Mouse (Mus musculus) thymus, adult 18-20 months (tissue): ENCODE data around the gene Car8.
"Not testable (repeated sequence)": the region's sequence is repeated elsewhere in the genome, so short reads cannot be mapped to it uniquely, and the experiment has no call there.

ENCODE experiments used
- DNase-seq, 2 experiments: peaks; one replicate each; pipeline ENCODE4 v3.0.0; 2022; ENCODE audit warnings: mixed read lengths in 2 of 2

Gene Car8

DNA sequence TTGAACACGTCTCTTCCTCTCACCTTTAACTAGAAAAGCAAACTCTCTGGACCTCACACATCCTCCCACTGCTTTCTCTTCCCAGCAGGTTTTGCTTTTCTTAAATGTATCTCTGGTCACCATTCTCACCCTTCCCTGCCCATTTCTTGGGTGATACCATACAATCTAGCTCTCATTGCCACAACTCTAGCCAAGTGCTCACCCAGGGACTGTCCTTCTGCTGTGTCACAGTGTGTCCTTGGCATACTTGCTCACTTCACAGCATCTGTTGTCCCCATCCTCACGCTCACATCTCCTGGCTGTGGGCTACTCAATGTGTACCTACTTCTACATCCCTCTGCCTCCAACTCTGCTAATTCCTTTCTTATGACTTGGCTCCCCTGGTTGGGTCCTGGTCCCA is 37.2 kb downstream of the Car8 start:
- DNase-seq = no peak

DNA sequence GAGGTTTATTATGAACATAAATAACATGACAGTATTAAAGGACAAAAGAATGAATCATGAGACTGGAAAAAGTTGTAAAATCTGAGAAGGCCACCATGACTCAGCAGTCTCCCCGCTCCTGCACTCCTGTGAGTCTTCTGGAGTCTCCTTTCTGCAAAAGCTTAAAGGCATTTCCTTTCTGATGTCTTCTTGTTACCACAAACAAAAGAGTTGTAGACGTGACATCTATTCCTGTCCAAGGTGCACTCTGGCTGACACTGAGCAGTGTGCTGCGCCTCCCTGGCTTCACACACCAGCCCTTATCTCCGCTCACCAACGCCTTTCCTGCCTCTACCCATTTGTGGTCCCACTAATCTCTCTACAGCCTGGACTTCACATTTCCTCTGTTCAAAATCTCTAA is 38.8 kb downstream of the Car8 start:
- DNase-seq = no peak

DNA sequence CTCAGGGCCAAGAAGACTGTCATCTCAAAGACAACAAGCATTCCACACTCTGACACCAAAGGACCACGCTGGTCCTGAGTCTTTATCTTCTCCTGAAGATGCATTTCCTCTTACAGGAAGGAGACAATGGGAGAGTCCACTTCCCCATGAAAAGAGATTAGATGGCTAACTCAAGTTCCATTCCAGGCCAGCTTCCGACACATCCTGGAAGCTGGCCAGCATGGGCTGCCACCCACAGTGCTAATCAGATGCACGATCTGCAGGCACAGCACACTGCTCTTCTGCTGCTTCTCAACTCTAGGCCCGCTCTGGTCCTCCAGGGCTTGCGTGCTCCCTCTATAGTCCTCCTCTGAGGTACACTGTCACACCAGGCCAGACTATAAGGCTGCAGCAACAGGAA is 40.8 kb downstream of the Car8 start:
- no peak for DNase-seq

DNA sequence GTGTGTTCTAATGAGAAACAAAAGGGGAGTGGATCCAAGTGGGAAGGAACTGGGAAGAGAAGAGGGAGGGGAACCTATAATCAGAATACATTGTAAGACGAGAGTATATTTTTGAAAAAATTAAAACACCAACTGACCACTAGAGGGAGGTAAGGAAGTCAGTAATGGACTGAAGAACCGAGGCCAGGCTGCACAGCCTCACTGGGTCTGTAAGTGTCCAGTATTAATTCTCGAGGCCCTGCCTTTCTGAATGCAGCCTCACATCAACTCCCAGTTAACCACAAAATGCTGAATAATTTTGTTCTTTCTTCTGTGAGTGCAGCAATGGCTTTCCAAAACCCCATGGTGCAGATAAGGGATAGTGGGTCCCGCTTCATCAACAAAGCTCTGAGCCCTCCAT is 48.4 kb downstream of the Car8 start:
- no peak for DNase-seq

DNA sequence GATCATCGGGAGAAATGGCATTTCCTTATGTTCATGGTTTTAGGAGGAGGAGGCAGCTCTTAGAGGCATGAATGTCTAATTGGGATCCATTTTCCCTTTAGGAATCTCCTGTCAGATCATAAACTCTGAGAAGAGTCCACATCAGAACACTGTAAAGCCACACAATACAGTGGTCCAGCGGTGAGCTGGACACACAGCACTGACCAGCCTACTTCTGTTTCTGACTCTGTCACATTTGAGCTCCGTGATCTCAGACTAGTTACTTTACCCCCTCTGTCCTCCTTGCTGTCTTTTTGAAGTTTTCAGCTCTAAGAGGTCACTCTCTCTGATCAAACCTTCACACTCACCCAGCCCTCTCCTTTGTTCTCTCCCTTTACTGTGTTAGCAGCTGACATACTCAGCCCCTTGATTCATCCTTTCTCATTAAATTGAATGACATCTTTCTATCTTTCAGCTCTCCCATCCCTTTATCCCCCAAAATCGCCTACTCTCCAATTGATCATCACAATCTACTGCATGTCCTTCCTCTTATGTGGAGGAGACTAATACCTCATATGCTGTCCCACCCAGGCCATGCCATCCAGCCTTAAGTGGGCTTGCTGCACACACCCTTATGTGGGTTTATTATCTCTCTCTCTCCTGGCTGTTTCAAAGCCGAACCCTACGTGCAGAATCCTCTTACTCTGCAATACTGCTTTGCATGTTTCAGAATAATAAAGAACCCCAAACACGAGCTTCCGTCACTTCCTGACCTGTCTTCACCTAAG is 51.7 kb downstream of the Car8 start:
- DNase-seq = no peak

DNA sequence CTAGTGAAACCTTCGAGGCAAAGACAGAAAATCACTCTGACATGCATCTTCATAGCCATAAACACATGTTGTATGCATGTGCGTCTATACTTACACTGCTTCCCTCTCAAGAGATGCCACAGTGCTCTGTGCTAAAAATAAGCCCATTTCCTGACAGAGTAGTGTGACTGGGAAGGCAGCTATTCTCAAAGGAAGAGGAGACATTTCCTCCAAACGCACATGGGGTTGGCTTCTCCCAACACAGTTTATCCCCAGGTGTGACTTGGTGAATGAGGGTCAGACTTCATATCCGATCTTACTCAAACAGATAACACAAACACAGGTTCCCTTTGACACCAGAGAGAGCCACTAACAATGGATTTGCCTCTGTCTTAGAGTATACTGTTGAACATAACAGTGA is 58.3 kb downstream of the Car8 start:
- no peak for DNase-seq

DNA sequence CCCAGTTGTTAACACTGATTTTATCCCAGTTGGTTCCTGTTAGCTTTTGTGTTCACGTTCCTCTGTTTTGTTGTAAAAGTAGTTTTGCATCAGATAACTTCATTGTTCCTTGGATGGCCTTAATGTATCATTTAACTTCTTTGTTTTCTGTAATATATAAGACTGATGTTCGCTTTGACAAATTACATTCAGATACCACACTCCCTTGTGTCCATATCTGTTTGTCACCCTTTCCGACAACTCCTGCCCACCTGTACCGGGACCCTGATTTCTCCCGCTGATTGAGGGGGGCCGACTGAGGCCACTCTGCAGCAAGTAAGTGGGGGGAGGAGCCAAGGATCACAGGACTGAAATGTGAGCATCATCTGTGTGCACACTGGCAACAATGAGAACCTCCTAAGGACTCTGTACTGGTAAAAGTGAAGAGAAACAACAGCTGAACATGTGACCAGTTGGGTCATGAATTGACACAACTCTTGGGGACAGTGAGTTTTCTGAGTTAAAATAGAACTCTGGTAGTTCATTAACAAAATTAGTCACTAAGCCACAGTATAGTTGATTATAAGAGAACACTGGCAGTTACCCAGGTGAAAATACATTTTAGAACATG is 84.1 kb downstream of the Car8 start:
- DNase-seq = no peak

DNA sequence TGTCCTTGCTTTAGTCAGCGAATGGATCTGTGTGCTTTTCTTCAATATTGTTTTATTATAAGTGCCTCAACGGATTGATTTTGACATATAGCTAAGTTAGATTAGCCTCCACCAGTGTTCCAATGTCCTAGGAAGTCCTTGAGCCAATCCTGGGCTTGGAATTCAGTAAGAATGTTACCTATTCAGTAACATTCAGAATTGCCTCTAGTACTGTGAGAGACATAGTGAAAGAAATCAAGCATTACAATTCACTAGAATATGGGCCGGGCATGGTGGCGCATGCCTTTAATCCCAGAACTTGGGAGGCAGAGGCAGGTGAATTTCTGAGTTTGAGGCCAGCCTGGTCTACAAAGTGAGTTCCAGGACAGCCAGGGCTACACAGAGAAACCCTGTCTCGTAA is 84.9 kb downstream of the Car8 start:
- not testable (repeated sequence) for DNase-seq

DNA sequence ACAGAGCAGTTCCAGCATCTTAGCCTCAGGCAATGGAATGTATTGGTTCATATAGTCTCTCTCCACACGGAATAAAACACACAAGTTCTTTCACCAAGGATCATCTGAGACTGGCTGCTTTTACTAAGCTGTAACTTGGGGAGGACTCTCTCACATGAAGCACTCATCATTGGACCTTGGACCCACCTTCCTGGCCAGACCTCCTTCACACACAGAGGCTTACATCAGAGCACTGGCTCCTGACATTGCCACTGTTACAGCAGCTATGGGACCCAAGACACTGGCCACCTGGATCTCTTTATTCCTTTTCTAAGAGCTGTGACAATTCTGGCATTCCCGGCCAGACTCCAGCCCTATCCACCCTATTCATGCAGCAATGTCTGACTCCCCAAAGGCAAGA is 101.4 kb downstream of the Car8 start:
- DNase-seq = no peak

DNA sequence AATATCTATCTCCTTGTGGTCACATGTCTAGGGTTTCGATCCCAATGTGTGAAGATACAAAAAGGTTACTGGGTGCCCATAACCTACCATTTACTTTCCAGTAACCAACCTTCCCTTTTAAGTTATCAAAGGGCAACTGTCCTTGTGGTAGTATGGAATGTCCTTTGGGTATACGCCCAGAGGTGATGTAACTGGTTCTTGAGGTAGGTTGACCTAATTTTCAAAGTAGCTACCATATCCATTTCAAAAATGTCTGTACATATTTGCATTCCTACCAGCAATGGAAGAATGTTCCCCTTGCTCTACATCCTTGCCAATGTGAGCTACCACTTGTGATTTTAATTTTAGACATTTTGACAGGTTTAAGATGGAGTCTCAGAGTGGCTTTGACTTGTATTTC is 106.8 kb downstream of the Car8 start:
- no peak for DNase-seq

DNA sequence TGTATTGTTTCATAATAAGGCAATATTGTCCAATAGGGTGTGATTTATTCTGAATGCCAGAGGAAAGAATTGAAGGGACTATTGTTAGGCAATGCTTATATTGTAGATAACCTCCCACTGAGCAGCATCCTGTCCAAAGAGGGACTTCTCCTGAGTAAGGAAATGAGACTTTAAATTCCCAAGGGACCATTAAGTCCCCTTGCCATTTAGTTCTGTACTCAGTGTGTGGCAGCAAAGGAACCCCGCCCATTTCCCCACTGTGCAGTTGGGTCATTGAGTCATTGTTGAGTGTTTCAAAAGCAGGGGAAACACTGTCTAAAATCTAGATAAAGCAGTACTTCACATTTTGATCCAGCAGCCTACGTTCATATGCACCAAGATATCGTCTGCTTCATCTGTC is 125.3 kb downstream of the Car8 start:
- DNase-seq = no peak

DNA sequence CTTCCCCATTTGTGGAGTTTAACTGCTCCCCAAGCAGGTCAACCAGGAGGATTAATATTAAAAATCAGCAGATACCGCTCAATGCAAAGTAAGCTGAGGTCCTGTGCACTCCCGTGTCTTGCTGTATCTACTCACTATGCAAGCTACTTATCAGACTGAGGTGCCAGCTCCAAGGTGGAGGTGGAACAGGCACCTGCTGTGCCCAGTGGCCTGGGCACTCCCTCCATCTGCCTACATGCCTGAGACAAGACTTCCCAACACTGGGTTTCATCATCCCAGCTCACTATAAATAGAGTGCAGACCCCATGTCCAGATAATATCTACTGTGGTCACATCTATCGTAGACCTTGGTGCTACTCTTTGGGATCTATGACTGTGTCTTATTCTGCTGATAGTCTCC is 127.0 kb downstream of the Car8 start:
- no peak for DNase-seq

DNA sequence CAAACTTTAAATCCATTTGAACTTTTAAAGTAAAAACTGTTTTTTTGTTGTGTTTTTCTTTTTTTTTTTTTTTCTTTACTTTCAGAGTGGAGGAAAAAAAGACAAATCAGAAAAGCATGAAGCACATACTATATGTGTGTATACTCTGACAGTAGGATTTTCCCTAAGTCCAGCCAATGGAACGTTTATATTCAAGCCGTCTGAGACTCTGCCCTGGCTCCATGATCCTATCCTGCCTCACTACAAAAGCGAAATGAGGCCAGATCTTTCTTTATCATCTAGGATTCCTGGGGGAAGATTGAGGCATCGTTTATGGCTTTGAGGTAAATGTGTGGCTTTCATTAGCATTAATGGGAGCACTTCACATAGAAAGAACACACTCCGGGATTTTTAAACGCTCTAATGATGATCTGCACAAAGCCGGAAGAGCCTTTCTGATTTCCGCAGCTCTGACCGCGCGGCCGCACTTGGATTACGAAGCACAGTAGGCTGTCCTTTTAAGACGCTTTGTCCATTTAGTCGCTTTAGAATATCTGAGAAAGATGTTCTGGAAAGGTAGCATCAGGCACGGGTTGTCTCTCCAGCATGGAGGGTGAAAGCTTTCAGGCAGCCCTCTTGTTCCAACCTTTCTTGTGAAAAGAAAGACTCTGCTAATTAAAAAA is 128.8 kb downstream of the Car8 start:
- DNase-seq = no peak

DNA sequence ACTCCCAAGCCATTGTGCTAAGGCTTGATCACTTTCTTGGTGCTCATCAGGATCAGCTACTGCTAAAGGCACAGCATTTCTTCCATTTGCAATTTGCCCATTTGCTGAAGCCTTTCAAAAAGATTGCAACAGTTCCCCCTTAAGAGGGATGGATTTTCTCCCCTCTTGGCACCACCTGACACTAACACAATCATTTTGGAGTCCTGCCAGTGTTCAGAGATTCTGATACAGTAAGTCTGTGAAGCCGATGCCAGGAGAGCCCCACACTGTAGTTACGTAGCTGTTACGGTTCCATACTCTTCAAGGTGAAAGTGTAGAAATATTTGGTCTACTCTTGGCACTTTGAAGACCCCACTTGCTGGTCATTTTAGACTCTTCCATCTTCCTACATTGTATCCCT is 137.4 kb downstream of the Car8 start:
- DNase-seq = no peak

DNA sequence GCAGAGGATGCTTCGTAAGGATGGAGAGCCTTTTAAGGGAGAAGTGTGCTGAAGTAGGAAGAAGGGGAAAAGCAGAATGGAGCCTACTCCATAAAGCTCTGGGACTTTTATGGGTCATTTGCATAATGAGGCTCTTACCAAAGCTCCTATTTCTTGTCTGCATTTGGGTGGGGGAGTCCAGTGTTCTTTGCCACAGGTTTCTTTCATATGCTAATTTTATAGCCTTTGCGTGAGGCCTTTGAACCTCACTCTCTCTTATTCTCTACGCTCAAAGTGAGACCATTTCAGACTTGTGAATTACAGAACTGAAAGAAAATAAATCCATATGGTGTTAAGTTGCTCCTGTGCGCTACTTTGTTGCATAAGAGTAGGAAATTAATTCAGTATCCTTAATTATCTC is 140.8 kb downstream of the Car8 start:
- no peak for DNase-seq

DNA sequence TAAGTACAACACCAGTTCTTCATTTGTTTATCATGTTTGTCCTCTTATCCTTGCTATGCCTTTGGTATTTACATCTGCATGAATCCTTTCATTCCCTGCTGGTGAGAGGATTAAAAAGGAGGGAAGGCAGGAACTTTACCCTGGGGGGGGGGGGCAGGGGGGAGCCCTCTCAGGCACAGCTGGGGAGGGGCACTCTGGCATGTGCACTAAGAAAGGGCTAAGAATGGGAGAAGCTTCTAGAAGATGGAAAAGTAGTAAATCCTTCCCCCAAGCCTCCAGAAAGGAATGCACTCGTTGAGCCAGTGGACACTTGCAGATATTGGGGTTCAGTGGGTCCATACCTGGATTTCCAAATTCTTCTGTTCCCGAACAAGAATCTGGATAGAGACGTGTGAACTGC is 141.2 kb downstream of the Car8 start:
- no peak for DNase-seq

DNA sequence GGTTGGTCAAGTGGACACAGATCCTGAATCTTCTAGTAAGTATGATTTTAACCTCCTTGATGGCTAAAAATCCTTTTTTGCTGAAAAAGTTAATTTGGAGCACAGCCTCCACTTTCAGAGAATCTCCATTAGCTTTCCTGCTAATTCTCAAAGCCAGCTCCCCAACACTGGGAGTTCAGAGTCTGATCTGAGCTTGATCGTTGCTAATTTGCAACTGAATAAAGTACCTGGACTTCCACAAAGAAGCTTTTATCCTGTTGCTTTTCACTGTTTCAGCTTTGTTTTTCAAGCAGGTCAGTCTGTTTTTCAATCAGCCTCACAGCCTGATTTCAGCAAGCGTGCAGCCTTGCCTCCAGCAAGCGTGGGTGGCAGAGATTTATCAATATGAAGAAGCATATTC is 145.3 kb downstream of the Car8 start:
- DNase-seq = not testable (repeated sequence)
